Mouse (Mus musculus) megakaryocyte, embryonic 14.5 days (primary cell): ENCODE results near the gene Maml2. TPM values are rescaled to one million over a fixed set of nuclear protein-coding genes. Genes with fewer than 3 reads are reported as not detected.

Source experiments
- H3K27me3 ChIP-seq: replicated peaks from 2 replicates; pipeline ENCODE3; 2012; ENCODE audit warnings: inconsistent platforms
- H3K36me3 ChIP-seq: replicated peaks from 2 replicates; pipeline ENCODE3; 2012; ENCODE audit warnings: low read length, inconsistent platforms, mixed read lengths
- H3K4me1 ChIP-seq: 2 replicates; pipeline ENCODE4 v1.6.1; 2012; ENCODE audit warnings: inconsistent platforms
- H3K4me3 ChIP-seq: replicated peaks from 2 replicates; pipeline ENCODE3; 2012; ENCODE audit warnings: moderate library complexity, mild to moderate bottlenecking, inconsistent platforms
- H3K9me3 ChIP-seq: 2 replicates; pipeline ENCODE4 v1.6.1; 2012; ENCODE audit warnings: inconsistent platforms
- FLI1 ChIP-seq: IDR thresholded peaks from 2 replicates; pipeline ENCODE4 v1.6.1; 2012; ENCODE audit warnings: low read length, inconsistent platforms, mixed read lengths
- GATA1 ChIP-seq: IDR thresholded peaks from 3 replicates; pipeline ENCODE4 v1.6.1; 2012; ENCODE audit warnings: mixed read lengths, low read length, inconsistent platforms, borderline replicate concordance
- polyA plus RNA-seq: library from polyadenylated mRNA; stranded (reverse); fragments of >175 nt; gene quantifications from 2 replicates; pipeline ENCODE4 v1.2.3, GENCODE M21; 2012; ENCODE audit warnings: low replicate concordance; ENCODE audit not compliant: insufficient read depth

The Maml2 gene
- polyA plus RNA-seq, 1 experiment: 0.09 TPM

GRCm38 (mm10) chr9:13485914-13486313 lies 188.2 kb downstream of the Maml2 start:
- Histone ChIP-seq H3K4me3 (no peak overlapping the region), H3K9me3 (0 out of 2 replicates have a peak, but pooled peaks cover 3% of the 10 kb centered on the region), H3K36me3 (no peaks in the 10 kb centered on the region), H3K27me3 (no peaks in the 10 kb centered on the region), H3K4me1 (peaks cover 3% of the 10 kb centered on the region; the same call in 1 of the 2 replicates)
- TF ChIP-seq FLI1 (no peak), GATA1 (no peak)

DNA sequence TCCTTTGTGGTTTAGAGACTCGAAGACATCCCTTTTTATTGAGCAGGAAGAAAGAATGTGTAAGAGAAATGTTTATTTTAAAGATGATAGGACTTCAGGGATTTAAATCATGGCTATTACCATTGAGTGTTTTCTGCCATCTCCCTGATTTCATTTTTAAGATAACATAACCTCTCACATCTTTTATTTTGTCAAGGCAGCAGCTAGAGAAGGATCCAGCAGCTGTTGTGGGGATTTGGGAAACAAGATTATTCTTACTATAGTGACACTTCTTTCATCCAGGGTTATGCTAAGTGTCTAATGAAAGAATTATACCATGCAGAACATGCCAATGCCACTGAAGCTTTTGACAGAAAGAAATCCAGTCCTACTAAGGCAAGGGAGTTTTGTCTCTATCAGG lies 193.3 kb downstream of the Maml2 start:
- H3K27me3 ChIP-seq: no peaks in the 10 kb centered on the region
- no peak for TF ChIP-seq FLI1
- no peak for TF ChIP-seq GATA1
- no peak overlapping the region for H3K4me3 ChIP-seq
- H3K4me1 ChIP-seq: no peaks in the 10 kb centered on the region
- H3K36me3 ChIP-seq: no peaks in the 10 kb centered on the region
- 0 out of 2 replicates have a peak, but pooled peaks cover 3% of the 10 kb centered on the region for H3K9me3 ChIP-seq

DNA sequence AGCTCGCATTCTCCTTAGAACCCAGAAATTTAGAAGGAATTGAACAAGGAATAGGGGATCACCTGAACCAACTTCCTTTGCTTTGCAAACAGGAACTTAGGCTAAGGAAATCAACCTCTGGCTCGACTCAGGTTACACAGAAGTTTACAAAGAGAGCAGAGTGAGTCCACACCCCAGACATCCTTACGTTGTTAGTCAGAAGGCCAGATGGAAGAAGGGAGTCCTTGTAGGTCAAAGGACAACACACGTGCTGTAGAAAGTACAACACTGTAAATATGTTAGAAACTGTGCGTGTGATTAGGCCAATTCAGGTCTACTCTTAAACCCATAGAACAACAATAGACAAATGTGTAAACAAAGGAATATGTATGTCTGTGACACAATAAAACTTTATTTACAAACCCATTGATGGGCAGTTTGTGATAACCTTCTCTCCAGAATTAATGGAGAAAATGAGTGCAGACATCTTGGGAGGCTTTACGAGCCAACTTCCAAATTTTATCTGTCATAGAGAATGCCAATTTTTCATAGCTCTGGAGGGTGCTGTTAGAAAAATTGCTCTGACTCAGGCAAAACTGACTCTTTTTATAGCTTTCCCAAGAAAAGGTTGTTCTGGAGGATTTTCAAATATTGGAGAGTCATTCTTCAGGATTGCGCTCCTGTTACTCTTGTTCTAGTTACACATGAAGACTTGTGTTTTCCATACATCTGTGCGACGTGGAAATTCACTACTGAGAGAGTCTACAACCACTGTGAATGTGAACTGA lies 194.3 kb downstream of the Maml2 start:
- no peak for TF ChIP-seq FLI1
- no peak for TF ChIP-seq GATA1
- Histone ChIP-seq H3K9me3 (0 out of 2 replicates have a peak, but pooled peaks cover 3% of the 10 kb centered on the region), H3K4me1 (no peaks in the 10 kb centered on the region; the same call in 1 of the 2 replicates), H3K36me3 (no peaks in the 10 kb centered on the region), H3K4me3 (no peak overlapping the region), H3K27me3 (no peaks in the 10 kb centered on the region)

GRCm38 (mm10) chr9:13492807-13493206 lies 195.1 kb downstream of the Maml2 start:
- TF ChIP-seq FLI1 (no peak), GATA1 (no peak)
- Histone ChIP-seq H3K4me3 (no peak overlapping the region), H3K9me3 (no peaks in the 10 kb centered on the region), H3K27me3 (no peaks in the 10 kb centered on the region), H3K36me3 (no peaks in the 10 kb centered on the region), H3K4me1 (peaks cover 3% of the 10 kb centered on the region)

DNA sequence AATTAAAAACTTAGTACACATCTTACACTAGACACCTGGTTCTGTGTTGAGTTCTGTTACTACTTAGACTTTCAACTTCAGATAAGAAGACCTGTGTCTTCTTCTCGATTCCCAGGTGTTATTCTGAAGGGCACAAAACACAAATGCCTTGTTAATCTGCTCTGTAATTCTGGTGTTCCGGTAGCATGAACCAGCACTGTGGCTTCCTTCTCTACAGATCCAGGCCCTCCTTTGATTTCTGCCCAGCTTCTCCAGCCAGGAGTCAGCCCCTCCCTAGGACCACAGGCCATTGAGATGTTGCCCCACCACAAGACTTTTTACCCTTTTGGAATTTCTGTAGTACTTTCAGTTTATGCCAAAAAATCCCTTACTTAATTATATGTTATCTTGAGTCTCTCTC lies 196.0 kb downstream of the Maml2 start:
- H3K9me3 ChIP-seq: no peaks in the 10 kb centered on the region
- no peaks in the 10 kb centered on the region for H3K27me3 ChIP-seq
- H3K4me1 ChIP-seq: peaks cover 8% of the 10 kb centered on the region
- H3K4me3 ChIP-seq: no peak overlapping the region
- TF ChIP-seq GATA1 (no peak), FLI1 (no peak)
- H3K36me3 ChIP-seq: no peaks in the 10 kb centered on the region

GRCm38 (mm10) chr9:13495530-13495929 lies 197.8 kb downstream of the Maml2 start:
- H3K4me1 ChIP-seq: peaks cover 13% of the 10 kb centered on the region
- H3K36me3 ChIP-seq: no peaks in the 10 kb centered on the region
- H3K9me3 ChIP-seq: no peaks in the 10 kb centered on the region
- no peaks in the 10 kb centered on the region for H3K27me3 ChIP-seq
- H3K4me3 ChIP-seq: no peak overlapping the region
- no peak for TF ChIP-seq FLI1
- TF ChIP-seq GATA1: no peak

DNA sequence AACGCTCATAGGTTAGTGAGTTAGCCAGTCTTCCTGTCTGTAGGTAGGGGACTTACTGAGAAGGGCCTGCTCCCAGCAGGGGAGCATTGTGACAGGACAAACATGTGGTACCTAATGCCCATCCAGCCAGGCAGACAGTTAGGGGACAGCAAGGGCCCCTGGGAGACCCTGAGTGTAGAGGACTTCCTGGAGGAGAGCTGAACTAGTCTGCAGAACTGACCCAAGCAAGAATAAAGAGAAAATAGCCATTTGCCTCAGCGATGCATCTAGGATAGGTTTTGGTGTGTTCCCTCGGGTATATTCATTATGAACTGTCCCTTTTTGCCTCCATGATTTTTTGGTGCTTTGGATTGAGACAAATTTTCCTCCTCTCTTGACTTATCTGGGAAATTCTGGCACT lies 199.3 kb downstream of the Maml2 start:
- H3K4me1 ChIP-seq: peaks cover 13% of the 10 kb centered on the region
- no peaks in the 10 kb centered on the region for H3K9me3 ChIP-seq
- H3K36me3 ChIP-seq: no peaks in the 10 kb centered on the region
- TF ChIP-seq GATA1 (no peak), FLI1 (no peak)
- no peak overlapping the region for H3K4me3 ChIP-seq
- H3K27me3 ChIP-seq: no peaks in the 10 kb centered on the region

GRCm38 (mm10) chr9:13497690-13498333 lies 200.1 kb downstream of the Maml2 start:
- H3K4me3 ChIP-seq: no peak overlapping the region
- TF ChIP-seq FLI1: no peak
- TF ChIP-seq GATA1: no peak
- peaks cover 13% of the 10 kb centered on the region for H3K4me1 ChIP-seq
- H3K36me3 ChIP-seq: no peaks in the 10 kb centered on the region
- peaks cover 3% of the 10 kb centered on the region for H3K27me3 ChIP-seq
- H3K9me3 ChIP-seq: no peaks in the 10 kb centered on the region

GRCm38 (mm10) chr9:13500045-13500444 lies 202.3 kb downstream of the Maml2 start:
- no peak for TF ChIP-seq FLI1
- no peak for TF ChIP-seq GATA1
- no peak overlapping the region for H3K4me3 ChIP-seq
- no peaks in the 10 kb centered on the region for H3K36me3 ChIP-seq
- H3K9me3 ChIP-seq: no peaks in the 10 kb centered on the region
- peaks cover 9% of the 10 kb centered on the region for H3K27me3 ChIP-seq
- peaks cover 21% of the 10 kb centered on the region for H3K4me1 ChIP-seq

DNA sequence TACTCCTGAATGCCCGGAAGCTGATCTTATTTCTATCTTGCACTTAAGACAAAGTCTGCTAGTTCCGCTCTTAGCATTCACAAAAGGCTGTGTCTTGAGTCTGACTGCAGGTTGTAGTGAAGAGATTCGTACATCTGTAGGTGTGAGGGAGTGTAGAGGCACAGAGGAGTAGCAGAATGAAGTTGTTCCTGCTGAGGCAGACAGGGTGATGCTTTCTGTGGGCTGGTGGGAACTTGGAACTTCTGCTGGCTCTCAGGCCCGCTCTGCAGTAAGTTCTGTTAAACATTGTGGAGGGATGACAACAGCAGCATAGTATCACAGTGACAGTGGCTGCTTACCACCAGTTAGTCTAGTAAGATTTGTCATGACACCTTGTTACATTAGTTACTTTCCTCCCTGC lies 207.3 kb downstream of the Maml2 start:
- peaks cover 19% of the 10 kb centered on the region for H3K4me1 ChIP-seq
- H3K9me3 ChIP-seq: no peaks in the 10 kb centered on the region
- peaks cover 17% of the 10 kb centered on the region for H3K27me3 ChIP-seq
- no peaks in the 10 kb centered on the region for H3K36me3 ChIP-seq
- H3K4me3 ChIP-seq: no peak overlapping the region
- no peak for TF ChIP-seq FLI1
- no peak for TF ChIP-seq GATA1
